Mouse (Mus musculus) hindbrain, postnatal 0 days (tissue): ENCODE measurements around the gene BC049730. TPM values are rescaled to one million over a fixed set of nuclear protein-coding genes. Genes with fewer than 3 reads are reported as not detected.
A peak's percentile ranks its signal among the peaks of the same experiment; 100 is the strongest.
"Not testable (repeated sequence)": the region's sequence is repeated elsewhere in the genome, so short reads cannot be mapped to it uniquely, and the experiment has no call there.

Experiments
- ATAC-seq: fragments of 200-750 bp; cut with Nextera tagmentation; 2 replicates; pipeline ENCODE4 v1.8.0; 2017; ENCODE audit warnings: mild to moderate bottlenecking, moderate TSS enrichment, moderate library complexity
- DNase-seq: peaks from one replicate; pipeline ENCODE4 v3.0.0-alpha.2; 2015; ENCODE audit warnings: low spot score
- H3K27ac ChIP-seq: fragments of 300-500 bp; sonication (generic); 2 replicates; pipeline ENCODE4 v1.5.1; 2014; ENCODE audit warnings: mild to moderate bottlenecking
- H3K27me3 ChIP-seq: fragments of 300-500 bp; sonication (generic); 2 replicates; pipeline ENCODE4 v1.6.1; 2014; ENCODE audit warnings: low read length, mixed read lengths; ENCODE audit not compliant: insufficient read depth
- H3K36me3 ChIP-seq: fragments of 300-500 bp; sonication (generic); 2 replicates; pipeline ENCODE4 v1.6.1; 2014; ENCODE audit warnings: low read length, mixed read lengths; ENCODE audit not compliant: insufficient read depth
- H3K4me1 ChIP-seq: fragments of 300-500 bp; sonication (generic); 2 replicates; pipeline ENCODE4 v1.6.1; 2014; ENCODE audit warnings: antibody characterized with exemption, low read length, mixed read lengths; ENCODE audit not compliant: insufficient read depth
- H3K4me2 ChIP-seq: fragments of 300-500 bp; sonication (generic); 2 replicates; pipeline ENCODE4 v1.6.1; 2014; ENCODE audit warnings: low read depth, mild to moderate bottlenecking, low read length, moderate library complexity, mixed read lengths
- H3K4me3 ChIP-seq: fragments of 300-500 bp; sonication (generic); 2 replicates; pipeline ENCODE4 v1.5.1; 2014; ENCODE audit warnings: low read length
- H3K9ac ChIP-seq: fragments of 300-500 bp; sonication (generic); replicated peaks from 2 replicates; pipeline ENCODE4 v1.6.1; 2014; ENCODE audit warnings: mild to moderate bottlenecking, low read length, moderate library complexity, mixed read lengths
- H3K9me3 ChIP-seq: fragments of 300-500 bp; sonication (generic); 2 replicates; pipeline ENCODE4 v1.6.1; 2016; ENCODE audit warnings: low read length, mixed read lengths
- CTCF ChIP-seq: IDR thresholded peaks from 2 replicates; pipeline ENCODE4 v1.5.1; 2016; ENCODE audit warnings: antibody characterized with exemption, control low read depth, low read depth
- WGBS: fragments of 180-500 bp; shearing (Covaris S2); extraction: QIAGEN DNeasy Blood & Tissue Kit; methylation state at CpG from one replicate; pipeline ENCODE4 v1.1.7; 2014; 5-methylcytosine and 5-hydroxymethylcytosine counted together
- polyA plus RNA-seq: library from polyadenylated mRNA; unstranded; fragments of >200 nt; fragmentation: Nextera tagmentation; extraction: Ambion mirVana; gene quantifications from 2 replicates; pipeline ENCODE4 v1.2.1, GENCODE M21; 2015
- total RNA-seq: library from RNA; depleted of rRNA; stranded (reverse); fragments of >200 nt; gene quantifications from 2 replicates; pipeline ENCODE4 v1.2.3, GENCODE M21; 2014

BC049730 gene
- total and polyA plus RNA-seq, 2 experiments from 2014 or later: not detected

DNA sequence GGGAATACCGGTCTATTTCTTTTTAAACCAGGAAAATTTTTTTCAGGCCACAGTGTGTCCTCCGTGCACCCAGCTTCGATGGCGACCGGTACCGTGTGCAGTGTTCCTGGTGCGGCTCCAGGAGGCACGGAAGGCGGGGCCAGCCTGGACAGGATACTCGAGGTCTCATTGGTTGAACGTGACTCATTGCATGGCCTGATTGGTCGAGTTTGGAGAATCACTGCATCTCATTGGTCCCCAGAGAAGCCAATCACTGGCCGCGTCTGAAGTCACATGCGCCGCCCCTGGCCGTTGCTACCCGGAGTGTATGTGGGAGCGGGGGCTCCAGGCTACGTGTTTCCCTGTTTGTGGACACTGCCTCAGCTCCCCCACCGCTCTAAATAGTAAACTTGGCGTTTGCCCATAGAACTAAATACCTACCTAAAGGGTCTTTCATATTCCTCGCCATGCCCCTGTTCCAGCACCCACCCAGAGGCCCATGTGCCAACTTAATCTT lies 37.0 kb upstream of the BC049730 start:
- no peaks in the 10 kb centered on the region for H3K4me1 ChIP-seq
- no peak overlapping the region for H3K4me3 ChIP-seq
- no peak overlapping the region for H3K9ac ChIP-seq
- no peaks in the 10 kb centered on the region for H3K27me3 ChIP-seq
- ATAC-seq: no peak
- H3K36me3 ChIP-seq: no peaks in the 10 kb centered on the region
- DNase-seq: no peak
- no peak overlapping the region for H3K27ac ChIP-seq
- WGBS: 93% methylated on average over 23 of the region's 23 CpGs
- no peaks in the 10 kb centered on the region for H3K9me3 ChIP-seq
- H3K4me2 ChIP-seq: no peak overlapping the region
- TF ChIP-seq CTCF: no peak

DNA sequence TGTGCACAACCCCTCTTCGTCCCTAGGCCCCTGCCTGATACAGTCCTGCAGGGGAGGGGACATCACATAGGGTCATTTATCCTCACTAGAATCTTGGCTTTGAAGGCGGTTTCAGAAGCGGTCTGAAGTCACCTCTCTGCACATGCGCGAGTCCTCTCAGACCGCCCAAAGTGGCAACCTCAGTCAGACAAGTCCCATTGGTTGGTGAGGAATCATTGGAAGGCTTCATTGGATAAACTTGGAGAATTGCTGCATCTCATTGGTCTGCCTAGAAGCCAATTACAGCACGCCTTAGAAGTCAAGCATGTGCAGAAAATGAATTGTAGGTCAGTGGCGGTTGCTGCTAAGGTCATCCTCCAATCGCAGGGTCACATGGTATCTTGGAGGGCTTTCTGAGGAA lies 32.5 kb upstream of the BC049730 start, which contains the start of gene Tex101:
TSS of gene Tex101 (minus strand) at position 101 of the 400 bp plus-strand sequence.
- Histone ChIP-seq H3K36me3 (no peaks in the 10 kb centered on the region), H3K4me3 (no peak within 1 kb of the TSS), H3K27ac (no peak within 1 kb of the TSS), H3K4me2 (no peak within 1 kb of the TSS), H3K9ac (no peak within 1 kb of the TSS), H3K4me1 (no peaks in the 10 kb centered on the region), H3K27me3 (no peaks in the 10 kb centered on the region), H3K9me3 (no peaks in the 10 kb centered on the region)
- 91% methylated on average over 9 of the region's 9 CpGs for WGBS
- DNase-seq: no peak
- ATAC-seq: no peak
- no peak for TF ChIP-seq CTCF

DNA sequence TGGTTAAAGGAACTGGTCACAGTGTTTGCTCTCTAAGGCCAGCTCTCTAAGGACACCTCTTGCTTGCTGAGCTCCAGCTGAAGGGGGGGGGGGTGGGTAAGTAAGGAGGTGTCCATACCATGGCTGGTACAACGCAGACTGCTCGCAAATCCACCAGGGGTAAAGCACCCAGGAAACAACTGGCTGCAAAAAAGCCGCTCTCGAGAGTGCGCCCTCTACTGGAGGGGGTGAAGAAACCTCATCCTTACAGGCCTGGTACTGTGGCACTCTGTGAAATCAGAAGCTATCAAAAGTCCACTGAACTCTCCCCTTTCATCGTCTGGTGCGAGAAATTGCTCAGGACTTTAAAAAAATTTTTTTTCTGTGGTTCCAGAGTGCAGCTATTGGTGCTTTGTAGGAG lies 24.9 kb upstream of the BC049730 start:
- H3K9me3 ChIP-seq, H3K27ac ChIP-seq, H3K27me3 ChIP-seq, DNase-seq, H3K9ac ChIP-seq, H3K4me3 ChIP-seq, H3K4me1 ChIP-seq, H3K36me3 ChIP-seq, H3K4me2 ChIP-seq, ATAC-seq: not testable (repeated sequence)
- TF ChIP-seq CTCF: 0 out of 2 replicates have a peak, but pooled peaks have one; percentile 3
- WGBS: 80% methylated on average over 7 of the region's 7 CpGs

DNA sequence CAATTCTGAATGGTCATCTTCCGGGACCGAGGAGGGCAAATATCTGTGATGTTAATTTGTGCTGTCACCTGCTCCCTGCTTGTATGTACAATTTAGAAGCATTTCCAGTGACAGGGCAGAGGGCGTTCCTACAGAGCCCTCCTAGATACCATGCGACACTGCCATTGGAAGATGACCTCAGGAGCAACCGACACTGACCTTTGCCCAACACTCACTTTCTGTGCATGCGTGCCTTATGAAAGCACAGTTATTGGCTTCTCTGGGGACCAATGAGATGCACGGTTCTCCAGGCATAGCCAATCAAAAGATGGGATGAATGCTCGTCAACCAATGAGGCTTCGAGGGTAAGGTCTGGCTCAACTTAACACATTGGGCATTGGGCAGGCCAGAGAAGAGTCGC lies 21.5 kb upstream of the BC049730 start:
- 92% methylated on average over 10 of the region's 10 CpGs for WGBS
- not testable (repeated sequence) for H3K4me3 ChIP-seq, H3K27ac ChIP-seq, H3K4me2 ChIP-seq, H3K36me3 ChIP-seq, H3K27me3 ChIP-seq, DNase-seq, ATAC-seq, H3K9ac ChIP-seq, H3K9me3 ChIP-seq, H3K4me1 ChIP-seq

GRCm38 (mm10) chr7:24692693-24693092 lies 16.3 kb upstream of the BC049730 start:
- not testable (repeated sequence) for H3K9me3 ChIP-seq, H3K4me2 ChIP-seq, H3K36me3 ChIP-seq, DNase-seq, H3K27ac ChIP-seq, H3K4me1 ChIP-seq, H3K9ac ChIP-seq, H3K27me3 ChIP-seq, ATAC-seq, H3K4me3 ChIP-seq
- 82% methylated on average over 3 of the region's 3 CpGs for WGBS

GRCm38 (mm10) chr7:24697891-24698290 lies 11.2 kb upstream of the BC049730 start:
- H3K4me1 ChIP-seq, H3K4me2 ChIP-seq, H3K36me3 ChIP-seq, H3K9me3 ChIP-seq, H3K4me3 ChIP-seq, H3K27me3 ChIP-seq, H3K27ac ChIP-seq, ATAC-seq, DNase-seq, H3K9ac ChIP-seq: not testable (repeated sequence)
- 89% methylated on average over 4 of the region's 4 CpGs for WGBS

- not testable (repeated sequence) for ATAC-seq, H3K4me2 ChIP-seq, H3K4me3 ChIP-seq, H3K9me3 ChIP-seq, DNase-seq, H3K4me1 ChIP-seq, H3K36me3 ChIP-seq, H3K27ac ChIP-seq, H3K9ac ChIP-seq, H3K27me3 ChIP-seq
- 81% methylated on average over 9 of the region's 9 CpGs for WGBS
These were observed 6.2 kb upstream of the BC049730 start for GRCm38 (mm10) chr7:24702841-24703240.
